Mouse (Mus musculus): ENCODE measurements around the gene C2cd4d. TPM values are rescaled to one million over a fixed set of nuclear protein-coding genes. Genes with fewer than 3 reads are reported as not detected.

The C2cd4d gene
- total RNA-seq, 2 experiments from 2014 or later = 0.32 to 0.82 TPM

- peak; percentile 35 to 40 for DNase-seq (ENCODE audit: low spot score in 2 of 2)
- intact Hi-C loops (cut with DNase I) = no loop called here
These were observed 42.3 kb downstream of the C2cd4d start for GRCm38 (mm10) chr3:94404366-94405054.

- intact Hi-C loops (cut with DNase I) = no loop called here
- DNase-seq (ENCODE audit: low spot score in 2 of 2) = no peak
These were observed 43.3 kb downstream of the C2cd4d start for GRCm38 (mm10) chr3:94405561-94405960.

GRCm38 (mm10) chr3:94412530-94412929, 50.3 kb downstream of the C2cd4d start:
- DNase-seq (ENCODE audit: low spot score in 2 of 2) = no peak
- intact Hi-C loops (cut with DNase I) = loop anchor here (5.0 kb wide), 1 partner anchor 45 kb away; no protein-coding TSS in a partner anchor

DNA sequence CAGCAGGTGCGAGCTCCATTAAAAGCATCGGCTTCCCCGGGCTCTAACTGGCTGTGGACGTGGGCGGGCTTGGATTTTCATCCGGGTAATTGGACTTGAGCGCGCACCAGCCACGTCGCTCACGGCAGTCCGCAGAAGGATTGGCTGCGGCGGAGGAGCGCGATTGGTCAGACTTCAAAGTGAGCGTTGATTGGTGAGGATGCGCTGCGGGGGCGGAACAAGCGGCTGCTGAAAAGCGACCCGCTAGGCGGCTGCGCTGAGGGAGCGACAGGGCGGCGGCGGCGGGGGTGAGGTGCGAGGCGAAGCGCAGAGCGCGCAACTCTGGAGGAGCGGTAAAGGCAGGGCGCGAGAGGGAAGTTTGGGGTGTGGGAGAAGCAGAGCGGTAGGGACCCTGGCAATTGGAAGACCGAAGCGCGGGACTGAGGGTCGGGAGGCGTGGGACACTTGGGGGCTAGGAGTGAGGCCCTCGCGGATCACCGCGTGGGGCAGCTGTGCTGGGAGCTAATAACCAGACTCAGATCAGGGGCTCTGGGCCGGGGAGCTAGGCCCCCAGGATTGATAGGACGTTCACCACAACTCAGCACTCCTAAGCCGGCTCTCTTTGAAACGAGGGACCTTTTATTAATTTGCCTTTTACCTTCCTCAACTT, 50.9 kb downstream of the C2cd4d start, which contains the start of gene Tdrkh:
TSS of gene Tdrkh (plus strand) at position 243 of the 649 bp plus-strand sequence.
- intact Hi-C loops (cut with DNase I) = loop anchor here (5.0 kb wide), 1 partner anchor 46 kb away; no protein-coding TSS in a partner anchor
- peak; percentile 97 to 98 for DNase-seq (ENCODE audit: low spot score in 2 of 2)

Other genes with a start within 250 kb of the C2cd4d start
- not detected for gene Gm10696, start 184.2 kb upstream of the C2cd4d start, total RNA-seq (2021)
- gene Gm5286, start 165.7 kb upstream of the C2cd4d start, total RNA-seq (2021) = not detected
- not detected for gene Gm4778, start 98.4 kb upstream of the C2cd4d start, total RNA-seq (2021)
- gene Them4, start 52.3 kb upstream of the C2cd4d start, total RNA-seq (2021) = 10 to 100 TPM; 19.4 to 22.0 TPM
- gene Them5, start 20.3 kb upstream of the C2cd4d start, total RNA-seq (2021) = not detected
- gene Rorc, start 10.4 kb downstream of the C2cd4d start, total RNA-seq (2021) = 1 to 10 TPM in 1 of 2 experiments, under 1 TPM in 1; 0.59 to 1.0 TPM
- gene Lingo4, start 36.1 kb downstream of the C2cd4d start, total RNA-seq (2021) = under 1 TPM; 0.72 to 0.97 TPM
- gene Tdrkh, start 50.8 kb downstream of the C2cd4d start, total RNA-seq (2021) = 10 to 100 TPM; 35.2 to 36.7 TPM
- gene Mrpl9, start 80.9 kb downstream of the C2cd4d start, total RNA-seq (2021) = 10 to 100 TPM; 34.1 to 42.3 TPM
- gene Oaz3, start 81.5 kb downstream of the C2cd4d start, total RNA-seq (2021) = not detected
- gene Celf3, start 115.9 kb downstream of the C2cd4d start, total RNA-seq (2021) = 100 to 1,000 TPM; 141 to 163 TPM
- gene Riiad1, start 117.9 kb downstream of the C2cd4d start, total RNA-seq (2021) = 1 to 10 TPM; 4.5 to 5.7 TPM
- gene Snx27, start 220.3 kb downstream of the C2cd4d start, total RNA-seq (2021) = 100 to 1,000 TPM in 1 of 2 experiments, 10 to 100 TPM in 1; 92.3 to 102 TPM